Mouse (Mus musculus) ES-E14 (cell line): ENCODE measurements at regions not wholly inside any gene's neighbourhood (a gene's known extent, or its start where the extent isn't known, plus 50 kb on each side); places are given as distances from the start of the nearest gene placed in this dataset.
A peak's percentile ranks its signal among the peaks of the same experiment; 100 is the strongest.

Source experiments
- DNase-seq: peaks from one replicate; pipeline ENCODE4 v3.0.0-alpha.2; 2013; ENCODE audit warnings: low read depth, low spot score
- H3K27ac ChIP-seq: 2 replicates; pipeline ENCODE4 v1.5.1; 2012; ENCODE audit warnings: low read depth, mild to moderate bottlenecking, low read length, moderate library complexity, mixed read lengths; ENCODE audit not compliant: poor library complexity, insufficient read depth, severe bottlenecking
- H3K36me3 ChIP-seq: 2 replicates; pipeline ENCODE4 v1.6.1; 2012; ENCODE audit warnings: mild to moderate bottlenecking, low read length, moderate library complexity, mixed read lengths; ENCODE audit not compliant: control insufficient read depth, poor library complexity, insufficient read depth, severe bottlenecking
- H3K4me1 ChIP-seq, 2 experiments: fragments of 150-350 bp in 1 of 2; sonication (generic) in 1 of 2; 2 replicates each; pipeline ENCODE4 v1.6.1; 2012; ENCODE audit warnings: low read length in 2 of 2, mild to moderate bottlenecking in 1 of 2, mixed read lengths in 1 of 2; ENCODE audit not compliant: control insufficient read depth in 2 of 2, insufficient read depth in 2 of 2, poor library complexity in 1 of 2
- H3K4me3 ChIP-seq, 2 experiments: fragments of 150-350 bp in 1 of 2; sonication (generic) in 1 of 2; 2 replicates each; pipeline ENCODE4 v1.5.1; 2012; ENCODE audit warnings: low read length in 2 of 2, low read depth in 1 of 2, mild to moderate bottlenecking in 1 of 2, mixed read lengths in 1 of 2; ENCODE audit not compliant: insufficient read depth in 1 of 2, poor library complexity in 1 of 2, severe bottlenecking in 1 of 2
- H3K9ac ChIP-seq: 2 replicates; pipeline ENCODE4 v1.6.1; 2012; ENCODE audit warnings: low read depth, mild to moderate bottlenecking, low read length, mixed read lengths; ENCODE audit not compliant: poor library complexity, insufficient read depth, severe bottlenecking
- H3K9me3 ChIP-seq: fragments of 150-350 bp; sonication (generic); 2 replicates; pipeline ENCODE4 v1.6.1; 2012; ENCODE audit warnings: low read depth, mild to moderate bottlenecking, low read length; ENCODE audit not compliant: control insufficient read depth, insufficient read depth
- CHD2 ChIP-seq: IDR thresholded peaks from 2 replicates; pipeline ENCODE4 v1.6.1; 2014; ENCODE audit warnings: mild to moderate bottlenecking, low read depth, low read length, inconsistent platforms
- HCFC1 ChIP-seq: IDR thresholded peaks from 2 replicates; pipeline ENCODE4 v1.6.1; 2012; ENCODE audit warnings: low read length, inconsistent platforms, borderline replicate concordance; ENCODE audit not compliant: insufficient read depth
- MAFK ChIP-seq: IDR thresholded peaks from 2 replicates; pipeline ENCODE4 v1.6.1; 2014; ENCODE audit warnings: mild to moderate bottlenecking, low read depth, low read length, inconsistent platforms; ENCODE audit not compliant: insufficient read depth
- ZC3H11A ChIP-seq: IDR thresholded peaks from 2 replicates; pipeline ENCODE4 v1.6.1; 2012; ENCODE audit warnings: low read depth, mild to moderate bottlenecking, inconsistent platforms, low read length, borderline replicate concordance
- ZNF384 ChIP-seq: IDR thresholded peaks from 2 replicates; pipeline ENCODE4 v1.6.1; 2012; ENCODE audit warnings: low read depth, low read length, inconsistent platforms
- in situ Hi-C, 2 experiments: fragments of 600-800 bp; cut with MboI; formaldehyde crosslinking; loops; one replicate each; pipeline ENCODE4 v1.15.1; 2025; ENCODE audit warnings: low sequenced_read_pairs in 2 of 2, inconsistent platforms in 1 of 2; ENCODE audit not compliant: unreplicated experiment in 2 of 2

- H3K4me1 ChIP-seq = peaks cover 5 to 10% of the 10 kb centered on the region in 2 experiments
- H3K36me3 ChIP-seq = no peaks in the 10 kb centered on the region
- peak overlapping the region; percentile 13 to 57; a peak in 1 of 4 replicates for H3K4me3 ChIP-seq
Measured at GRCm38 (mm10) chr3:18624381-18625145, 676.4 kb downstream of the Cypt12 start.

GRCm38 (mm10) chr3:18625395-18626328, 677.5 kb downstream of the Cypt12 start:
- Histone ChIP-seq H3K27ac (no peak overlapping the region), H3K4me3 (peak overlapping the region; percentile 49 to 57)

More at GRCm38 (mm10) chr3:18624381-18625145, 676.4 kb downstream of the Cypt12 start:
- no peak for DNase-seq
- in situ Hi-C loops = no loop called here
- TF ChIP-seq CHD2 (no peak), MAFK (no peak), ZNF384 (no peak), HCFC1 (no peak), ZC3H11A (no peak)
- no peak overlapping the region for H3K9ac ChIP-seq
- no peaks in the 10 kb centered on the region for H3K9me3 ChIP-seq
- H3K27ac ChIP-seq = no peak overlapping the region; the same call in 1 of the 2 replicates

GRCm38 (mm10) chr3:18626375-18626774, 678.2 kb downstream of the Cypt12 start:
- Histone ChIP-seq H3K9me3 (no peaks in the 10 kb centered on the region), H3K36me3 (no peaks in the 10 kb centered on the region), H3K4me1 (peaks cover 5% of the 10 kb centered on the region in 2 experiments; a peak in 3 of 4 replicates), H3K27ac (no peak overlapping the region), H3K9ac (no peak overlapping the region), H3K4me3 (no peak overlapping the region)
- TF ChIP-seq CHD2 (no peak), MAFK (no peak), ZC3H11A (no peak), HCFC1 (no peak), ZNF384 (no peak)
- in situ Hi-C loops = no loop called here
- DNase-seq = no peak

More at GRCm38 (mm10) chr3:18625395-18626328, 677.5 kb downstream of the Cypt12 start:
- H3K9ac ChIP-seq = peak overlapping the region; percentile 67
- no peak for DNase-seq
- peaks cover 5 to 9% of the 10 kb centered on the region in 2 experiments; a peak in 3 of 4 replicates for H3K4me1 ChIP-seq
- in situ Hi-C loops = no loop called here
- TF ChIP-seq HCFC1 = no peak
- no peak for TF ChIP-seq CHD2
- TF ChIP-seq ZNF384 = no peak
- no peaks in the 10 kb centered on the region for H3K36me3 ChIP-seq
- no peaks in the 10 kb centered on the region for H3K9me3 ChIP-seq

GRCm38 (mm10) chr3:18626820-18627219, 678.6 kb downstream of the Cypt12 start:
- H3K27ac ChIP-seq = no peak overlapping the region
- H3K4me3 ChIP-seq = no peak overlapping the region
- in situ Hi-C loops = no loop called here
- no peaks in the 10 kb centered on the region for H3K9me3 ChIP-seq
- H3K4me1 ChIP-seq = peaks cover 5% of the 10 kb centered on the region in 2 experiments; a peak in 3 of 4 replicates
- no peaks in the 10 kb centered on the region for H3K36me3 ChIP-seq
- TF ChIP-seq ZNF384 = no peak
- DNase-seq = no peak
- H3K9ac ChIP-seq = no peak overlapping the region
